Mouse (Mus musculus) frontal cortex, postnatal 25 days (tissue): ENCODE data around the gene Ccdc159.
A peak's percentile ranks its signal among the peaks of the same experiment; 100 is the strongest.

Experiments used
- DNase-seq, 2 experiments: peaks; one replicate each; pipeline ENCODE4 v3.0.0; 2022; ENCODE audit warnings: low spot score in 2 of 2

Ccdc159 gene

DNA sequence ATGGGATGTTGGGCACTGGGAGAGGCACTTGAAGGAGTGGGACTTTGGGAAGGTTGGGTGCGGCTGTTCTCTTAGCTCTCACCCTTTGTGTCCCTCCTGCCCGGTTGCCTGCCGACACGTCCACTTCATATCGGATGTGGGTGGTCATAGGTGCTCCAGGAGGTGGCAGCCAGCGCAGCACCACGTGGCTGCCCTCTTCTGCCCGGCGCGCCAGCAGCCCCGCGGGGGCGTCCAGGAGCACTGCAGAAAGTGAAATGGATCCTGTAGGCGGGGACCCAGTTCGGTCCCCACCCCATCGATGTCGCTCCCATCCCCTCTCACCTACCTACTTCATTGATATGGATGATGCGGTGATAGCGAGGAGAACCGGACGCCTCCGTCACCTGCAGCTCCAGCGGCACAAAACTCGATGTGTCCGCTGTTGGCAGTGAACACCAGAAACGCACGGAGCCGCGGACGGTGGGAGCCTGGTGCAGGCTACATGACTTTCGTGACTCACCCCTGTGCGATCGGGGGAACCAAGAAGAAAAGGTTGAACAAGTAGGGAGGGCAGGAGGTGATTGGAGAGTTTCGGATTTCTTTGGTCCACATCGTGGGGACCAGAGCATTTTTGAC, 34.2 kb downstream of the Ccdc159 start:
- no peak for DNase-seq

- DNase-seq: no peak
These were observed 34.7 kb downstream of the Ccdc159 start for GRCm38 (mm10) chr9:21962010-21962409.

- DNase-seq: peak in 1 of 2 experiments; percentile 52
These were observed 35.3 kb downstream of the Ccdc159 start for GRCm38 (mm10) chr9:21962416-21963059.

GRCm38 (mm10) chr9:21963417-21963816, 36.1 kb downstream of the Ccdc159 start, which contains the start of gene Epor:
TSS of gene Epor (minus strand) at chr9:21963506.
- DNase-seq: no peak

DNA sequence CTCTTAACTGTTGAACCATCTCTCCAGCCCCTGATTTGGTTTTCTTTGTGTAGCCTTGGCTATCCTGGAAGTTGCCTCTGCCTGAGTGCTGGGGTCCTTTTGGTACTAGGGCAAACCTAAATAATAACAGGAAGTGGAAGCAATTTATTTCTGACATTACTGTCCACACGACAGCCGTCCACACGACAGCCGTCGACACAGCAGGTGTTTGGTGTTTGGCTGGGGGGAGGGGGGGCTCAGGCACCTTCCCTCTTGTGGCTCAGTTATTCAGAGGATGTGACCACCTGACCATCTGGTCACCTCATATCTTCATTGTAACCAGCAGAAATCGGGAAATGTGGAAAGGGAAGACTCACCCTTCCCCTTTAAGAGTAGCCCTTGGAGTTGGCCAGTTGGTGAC, 41.6 kb downstream of the Ccdc159 start:
- no peak for DNase-seq

DNA sequence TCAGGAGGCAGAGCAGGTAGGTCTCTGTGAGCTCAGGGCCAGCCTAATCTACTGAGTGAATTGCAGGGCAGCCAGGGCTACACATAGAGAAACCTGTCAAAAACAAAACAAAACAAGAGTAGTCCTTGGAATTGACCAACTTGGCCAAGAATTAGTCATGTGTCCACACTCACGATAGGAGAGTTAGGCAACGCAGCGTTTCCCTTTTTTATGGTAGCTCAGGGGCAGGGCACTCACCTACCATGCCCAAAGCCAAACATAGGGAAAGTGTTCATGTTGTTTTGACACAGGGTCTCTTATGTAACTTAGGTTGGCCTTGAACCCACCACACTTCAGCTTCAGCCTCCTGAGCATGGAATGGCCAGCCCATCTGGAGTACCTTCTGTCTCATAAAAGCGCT, 42.0 kb downstream of the Ccdc159 start:
- no peak for DNase-seq

DNA sequence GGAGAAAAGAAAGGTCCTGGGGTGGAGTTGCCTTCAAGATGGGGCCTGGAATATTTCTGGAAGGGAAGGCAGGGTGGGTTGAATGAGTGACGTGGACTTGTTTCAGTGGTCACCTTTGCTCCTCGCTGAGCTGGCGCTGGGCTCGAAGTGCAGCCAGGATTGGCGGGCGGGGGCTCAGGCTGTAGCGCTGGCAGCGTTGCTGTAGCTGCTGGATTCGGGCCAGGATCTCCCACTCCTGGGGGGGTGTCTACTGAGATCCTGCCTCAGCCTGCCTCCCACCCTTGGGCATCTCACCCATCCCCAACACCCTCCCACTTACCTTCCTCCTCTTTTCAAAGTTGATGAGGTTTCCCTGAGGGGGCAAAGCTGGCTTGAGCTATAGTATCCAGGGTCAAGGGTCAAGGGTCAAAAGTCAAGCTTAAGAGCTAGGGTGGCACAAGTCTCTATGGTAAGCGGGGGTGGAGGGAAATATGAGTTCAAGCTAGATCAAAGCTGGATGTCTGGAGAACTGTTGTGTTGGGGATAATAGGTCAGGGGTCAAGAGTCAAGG, 49.4 kb downstream of the Ccdc159 start:
- no peak for DNase-seq

GRCm38 (mm10) chr9:21977331-21977730, 50.1 kb downstream of the Ccdc159 start:
- DNase-seq: no peak

GRCm38 (mm10) chr9:21977972-21978371, 50.7 kb downstream of the Ccdc159 start:
- DNase-seq: no peak

GRCm38 (mm10) chr9:21978398-21979128, 51.3 kb downstream of the Ccdc159 start:
- no peak for DNase-seq

DNA sequence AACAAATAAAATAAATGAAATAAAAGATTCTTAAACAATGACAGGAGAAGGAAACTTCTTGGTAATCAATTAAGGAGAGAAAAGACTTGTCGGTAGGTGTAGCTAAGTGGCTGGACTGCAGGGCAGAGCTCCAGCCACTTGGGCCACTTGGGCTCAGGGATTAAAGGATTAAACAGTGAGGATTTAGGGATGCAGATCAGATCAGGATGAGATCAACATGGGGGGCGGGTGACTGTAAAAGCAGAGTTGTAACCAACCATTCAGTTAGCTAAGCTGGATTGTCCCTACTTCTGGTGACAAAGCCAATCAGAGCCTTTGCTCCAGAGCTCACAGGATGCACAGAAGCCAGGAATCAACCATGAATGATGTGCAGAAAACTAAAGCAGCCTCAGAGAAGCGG, 56.6 kb downstream of the Ccdc159 start:
- DNase-seq: no peak
